Mouse (Mus musculus) kidney, postnatal 25 days (tissue): ENCODE measurements around the gene Atp5e.

Source experiments
- DNase-seq, 2 experiments: peaks; one replicate each; pipeline ENCODE4 v3.0.0; 2021; ENCODE audit warnings: mixed read lengths in 2 of 2

Gene Atp5e

DNA sequence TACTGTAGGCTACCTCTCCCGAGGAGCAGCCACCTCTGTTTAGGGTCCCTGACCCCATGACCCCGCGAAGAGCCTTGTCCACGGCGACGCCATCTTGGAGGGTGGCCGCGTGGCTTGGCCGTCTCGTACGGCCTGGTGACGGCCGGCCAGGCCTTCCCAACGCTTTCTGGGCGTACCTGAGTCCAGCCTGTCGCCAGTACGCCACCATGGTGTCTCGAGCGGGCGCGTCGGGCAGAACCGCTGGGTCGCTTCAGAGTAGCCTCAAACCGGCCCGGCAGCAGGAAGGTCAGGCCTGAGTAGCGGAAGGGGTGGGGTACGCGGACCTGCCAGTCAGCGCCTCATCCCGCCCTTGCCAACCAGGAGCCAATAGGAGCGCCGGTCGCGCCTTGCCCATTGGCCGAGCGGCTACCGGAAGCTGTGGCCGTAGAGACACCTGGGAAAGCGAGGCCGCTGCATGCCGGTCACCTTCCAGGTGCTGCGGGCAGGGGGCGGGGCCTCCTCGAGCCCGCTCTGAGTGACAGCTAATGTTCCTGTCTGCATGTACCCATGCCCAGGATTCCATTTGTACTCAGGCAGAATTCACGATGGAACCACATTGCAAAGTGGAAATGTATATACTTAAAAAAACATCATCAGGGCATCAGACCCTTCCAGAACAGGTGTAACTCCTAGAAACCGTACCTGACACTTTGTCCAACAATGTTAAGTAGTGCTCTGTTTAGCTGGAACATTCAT, at the start of gene Atp5e:
Gene Atp5e, minus strand, starts transcription at position 317 of the 735 bp plus-strand sequence.
- DNase-seq: peak; percentile 97 to 99

DNA sequence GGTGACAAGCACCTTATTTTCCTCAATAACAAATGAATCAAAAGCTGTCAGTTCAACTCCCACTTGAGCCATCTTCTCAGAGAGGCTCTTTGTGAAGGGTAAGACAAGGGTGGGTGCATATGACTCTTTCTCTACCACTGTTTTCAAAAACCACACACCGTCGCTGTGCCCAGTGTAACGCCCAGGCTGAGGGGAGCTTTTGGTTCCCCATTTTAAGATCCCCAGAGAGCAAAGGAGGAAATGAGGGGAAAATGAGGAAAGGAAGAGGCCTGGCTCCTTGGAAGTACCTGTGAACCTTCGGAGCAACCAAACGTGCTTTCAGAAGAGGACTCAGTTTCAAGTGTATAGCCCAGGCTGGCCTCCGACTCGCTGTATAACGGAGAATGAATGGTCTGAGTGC, 45.9 kb upstream of the Atp5e start:
- no peak for DNase-seq

DNA sequence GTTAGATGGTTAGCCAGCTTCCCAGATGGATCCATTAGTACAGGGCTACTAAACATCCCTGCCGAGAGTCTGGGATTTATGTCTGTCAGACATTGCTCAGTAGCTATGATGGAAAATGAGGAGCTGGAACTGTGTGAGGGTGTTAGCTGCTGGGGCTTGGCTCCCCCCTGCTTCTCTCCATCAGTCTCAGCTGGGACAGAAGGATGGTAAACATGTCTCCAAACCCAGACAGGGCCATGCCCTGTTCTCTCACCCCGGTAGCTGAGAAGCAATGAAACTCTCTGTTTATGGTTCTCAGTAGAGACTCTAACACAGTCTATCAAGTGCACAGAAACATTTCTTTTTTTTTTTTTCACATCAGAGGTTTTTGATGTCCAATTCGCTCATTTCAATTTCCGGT, 44.1 kb upstream of the Atp5e start:
- DNase-seq: no peak

DNA sequence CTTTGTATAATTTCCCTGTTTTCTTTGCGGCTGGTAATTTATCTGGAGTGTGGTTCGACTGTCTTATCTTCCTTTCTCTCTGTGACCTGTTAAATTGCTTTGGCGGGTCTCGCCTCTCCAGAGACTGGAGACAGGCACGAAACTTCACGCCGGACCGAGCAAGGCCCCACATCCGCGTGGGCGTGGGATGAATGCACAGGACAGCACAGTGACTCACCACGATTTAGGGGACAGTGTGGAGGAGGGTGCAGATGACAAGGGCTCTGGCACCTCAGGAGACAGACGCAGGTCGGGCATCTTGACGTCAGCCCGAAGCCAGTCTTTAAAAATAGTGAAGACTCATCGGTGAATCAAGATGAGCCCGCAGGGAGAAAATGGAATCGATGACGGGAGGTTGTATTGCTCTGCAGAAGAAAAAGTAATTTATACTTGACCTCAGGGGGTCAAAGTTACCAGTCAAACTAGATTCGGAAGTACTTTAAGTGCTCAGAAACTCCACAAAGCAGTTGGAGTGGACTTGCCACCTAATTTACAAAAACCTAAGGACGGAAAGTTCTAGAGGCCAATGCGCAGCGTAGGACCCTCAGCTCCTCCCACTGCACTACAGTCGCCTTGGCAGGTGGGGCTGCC, 39.0 kb upstream of the Atp5e start:
- DNase-seq: no peak

DNA sequence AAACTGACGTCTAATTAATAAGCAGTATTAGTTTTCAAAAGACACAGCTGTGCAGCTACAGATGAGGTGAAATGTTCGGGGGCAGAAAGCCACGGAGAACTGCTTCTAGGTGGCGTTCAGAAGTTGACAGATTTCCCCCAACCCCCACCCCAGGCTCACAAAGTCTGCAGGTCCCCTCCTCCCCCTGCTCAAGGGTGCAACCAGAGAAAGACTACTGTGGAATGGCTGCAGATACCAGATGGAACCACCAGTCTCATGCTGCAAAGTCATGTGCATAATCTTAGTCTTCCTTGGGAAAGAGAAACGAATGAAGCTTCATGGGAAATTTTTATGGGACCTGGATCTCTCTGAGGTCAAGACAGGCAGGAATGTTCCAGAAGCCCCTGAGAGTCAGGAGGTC, 38.4 kb upstream of the Atp5e start:
- no peak for DNase-seq

DNA sequence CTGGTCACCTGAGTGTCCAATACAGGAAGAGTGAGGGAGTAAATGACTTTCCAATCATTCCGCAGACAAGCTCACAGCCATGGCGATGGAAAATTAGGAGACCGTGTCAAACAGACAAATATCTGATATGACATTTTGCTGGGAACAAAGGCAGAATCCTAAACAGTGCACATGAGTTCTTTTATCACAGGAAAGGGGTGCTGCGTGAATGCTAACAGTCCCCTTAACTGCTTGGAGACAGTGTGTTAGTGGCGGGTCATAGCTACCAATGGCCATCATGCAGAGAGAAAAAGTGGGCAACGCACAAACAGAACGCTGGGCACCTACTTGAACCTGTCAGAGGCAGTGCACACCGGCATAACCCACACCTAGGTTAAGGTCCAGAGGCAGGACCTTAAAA, 37.6 kb upstream of the Atp5e start:
- no peak for DNase-seq

DNA sequence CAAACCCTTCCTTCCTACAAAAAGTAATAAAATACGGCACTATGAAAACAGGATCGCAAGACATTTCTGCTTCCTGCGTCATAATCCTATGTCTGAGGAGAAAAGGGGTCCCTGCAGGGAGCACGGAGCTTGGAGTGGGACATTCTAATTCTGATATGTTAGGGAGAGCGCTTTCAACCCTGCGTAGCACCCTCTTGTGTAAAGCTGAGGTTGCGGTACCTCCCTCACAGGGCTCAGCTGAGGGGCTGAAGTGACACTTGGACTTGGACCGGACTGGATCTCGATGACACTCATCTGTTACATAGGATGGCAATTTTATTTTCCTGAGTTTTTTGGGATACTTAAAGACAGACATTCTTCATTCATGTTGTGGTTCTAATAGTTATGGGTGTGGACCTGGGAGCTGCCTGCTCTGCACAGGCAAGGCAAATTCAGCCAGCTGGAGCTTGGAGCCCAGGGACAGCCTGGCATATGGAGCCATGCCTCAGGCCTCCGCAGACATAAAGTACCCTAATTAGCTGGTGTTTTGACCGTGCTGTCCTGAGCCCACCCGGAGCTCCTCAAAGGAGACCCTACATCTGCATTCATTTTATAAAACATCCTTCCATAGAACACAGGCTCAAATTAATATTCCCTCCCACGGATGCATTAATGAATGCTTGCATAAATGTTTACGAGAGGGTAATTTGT, 37.1 kb upstream of the Atp5e start:
- DNase-seq: no peak

DNA sequence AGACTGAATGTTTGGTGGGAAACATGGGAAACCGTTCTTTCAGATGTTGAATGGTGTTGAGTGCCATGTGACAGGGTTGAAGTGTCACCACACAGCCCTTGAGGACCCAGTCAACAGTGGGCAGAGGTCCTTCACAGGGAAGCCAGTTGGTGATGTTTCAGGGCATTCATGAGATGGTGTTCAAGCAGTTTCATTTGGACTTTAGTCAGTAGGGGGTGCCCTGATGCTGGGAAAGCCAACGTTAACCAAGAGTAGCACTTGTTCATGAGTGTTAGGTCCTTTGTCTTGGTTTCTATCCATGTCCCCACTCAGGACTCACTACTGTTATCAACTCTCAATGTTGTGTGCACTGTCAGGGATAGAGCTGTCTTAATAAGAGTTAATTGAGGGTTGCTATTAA, 29.0 kb upstream of the Atp5e start:
- peak in 1 of 2 experiments; percentile 21 for DNase-seq

DNA sequence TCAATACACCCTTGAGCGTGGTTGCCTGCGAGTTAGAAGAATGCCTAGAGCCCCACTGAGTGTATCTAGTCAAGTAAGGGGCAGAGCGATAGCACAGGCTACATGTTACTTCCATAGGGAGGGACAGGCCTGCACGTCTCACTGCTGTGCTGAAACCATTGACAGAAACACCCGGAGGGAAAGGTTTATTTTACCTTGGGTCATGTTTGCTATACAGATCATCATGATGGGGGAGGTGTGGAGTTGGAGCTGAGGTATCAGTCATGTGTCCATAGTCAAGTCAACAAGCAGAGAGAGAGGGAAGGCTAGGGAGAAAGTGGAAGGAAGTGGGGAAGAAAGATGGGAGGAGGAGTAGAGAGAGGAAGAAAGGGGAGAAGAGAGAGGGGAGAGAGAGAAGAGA, 23.1 kb upstream of the Atp5e start:
- DNase-seq: no peak

DNA sequence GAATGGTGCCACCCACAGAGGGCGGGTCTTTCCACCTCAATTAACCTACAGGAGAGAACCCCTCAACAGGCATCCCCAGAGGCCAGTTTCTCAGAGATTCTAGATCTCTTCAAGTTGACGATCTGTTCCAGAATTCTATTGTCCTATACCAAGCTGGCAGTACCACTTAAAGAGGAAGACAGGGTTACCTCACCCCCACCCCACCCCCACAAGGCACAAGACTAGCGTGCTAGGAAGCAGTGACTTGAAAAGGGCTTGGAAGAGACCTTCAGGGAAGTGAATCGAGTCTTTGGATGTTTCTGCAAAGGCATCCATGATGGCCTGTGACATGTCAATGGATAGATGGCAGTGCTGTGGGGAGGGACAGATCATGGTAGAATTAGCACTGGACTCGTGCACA, 14.8 kb upstream of the Atp5e start:
- no peak for DNase-seq

DNA sequence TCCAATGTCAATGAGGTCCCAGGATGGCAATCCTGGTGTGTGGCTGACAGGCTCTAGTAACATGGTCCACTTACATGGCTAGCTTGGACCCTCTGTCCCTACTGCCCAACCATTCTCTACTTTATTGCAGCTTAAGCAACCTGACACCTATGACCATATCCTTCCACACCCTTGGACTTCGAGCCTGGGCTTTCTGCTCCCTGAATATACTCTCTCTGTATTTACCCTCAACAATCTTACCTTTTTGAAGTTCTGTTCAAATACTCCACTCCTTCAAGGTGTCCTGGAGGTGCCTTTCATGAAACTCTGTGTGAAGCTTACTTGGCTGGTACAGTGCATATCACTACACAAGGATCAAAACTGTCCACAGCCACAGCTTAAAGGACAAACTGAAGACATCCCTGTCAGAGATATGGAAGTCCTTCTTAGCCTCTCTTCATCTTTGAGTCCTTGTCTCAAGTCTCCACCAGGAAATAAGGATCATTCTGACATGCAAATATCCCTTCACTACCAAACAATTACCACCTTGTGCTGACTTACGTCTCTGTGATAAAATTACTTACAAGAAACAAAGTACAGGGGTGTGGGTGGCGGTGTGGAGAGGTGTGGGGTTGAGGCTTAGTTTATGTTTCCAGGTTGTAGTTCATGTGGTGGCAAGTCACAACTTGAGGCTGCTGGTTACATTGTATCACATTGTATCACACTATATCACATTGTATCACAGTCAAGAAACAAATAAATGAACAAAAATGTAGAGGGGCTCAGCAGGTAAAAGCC, 13.8 kb upstream of the Atp5e start:
- DNase-seq: no peak

DNA sequence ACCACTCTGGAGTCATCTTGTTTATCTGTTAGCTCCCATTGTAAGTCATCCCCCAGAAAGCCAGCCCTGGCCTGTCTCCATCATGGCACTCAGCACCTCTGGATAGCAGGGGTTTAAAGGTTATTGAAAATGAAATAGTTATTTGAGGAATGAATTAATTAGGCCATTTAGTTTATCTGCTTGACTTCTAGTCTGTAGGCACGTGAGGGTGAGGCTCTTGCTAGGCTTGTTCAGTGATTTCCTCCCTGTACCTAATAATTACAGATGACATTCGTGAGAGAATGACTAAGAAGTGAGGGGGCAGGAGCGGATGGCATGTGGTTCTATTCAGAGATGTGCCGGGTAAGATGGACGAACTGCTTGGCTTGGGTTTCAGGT, 9.6 kb upstream of the Atp5e start:
- no peak for DNase-seq

DNA sequence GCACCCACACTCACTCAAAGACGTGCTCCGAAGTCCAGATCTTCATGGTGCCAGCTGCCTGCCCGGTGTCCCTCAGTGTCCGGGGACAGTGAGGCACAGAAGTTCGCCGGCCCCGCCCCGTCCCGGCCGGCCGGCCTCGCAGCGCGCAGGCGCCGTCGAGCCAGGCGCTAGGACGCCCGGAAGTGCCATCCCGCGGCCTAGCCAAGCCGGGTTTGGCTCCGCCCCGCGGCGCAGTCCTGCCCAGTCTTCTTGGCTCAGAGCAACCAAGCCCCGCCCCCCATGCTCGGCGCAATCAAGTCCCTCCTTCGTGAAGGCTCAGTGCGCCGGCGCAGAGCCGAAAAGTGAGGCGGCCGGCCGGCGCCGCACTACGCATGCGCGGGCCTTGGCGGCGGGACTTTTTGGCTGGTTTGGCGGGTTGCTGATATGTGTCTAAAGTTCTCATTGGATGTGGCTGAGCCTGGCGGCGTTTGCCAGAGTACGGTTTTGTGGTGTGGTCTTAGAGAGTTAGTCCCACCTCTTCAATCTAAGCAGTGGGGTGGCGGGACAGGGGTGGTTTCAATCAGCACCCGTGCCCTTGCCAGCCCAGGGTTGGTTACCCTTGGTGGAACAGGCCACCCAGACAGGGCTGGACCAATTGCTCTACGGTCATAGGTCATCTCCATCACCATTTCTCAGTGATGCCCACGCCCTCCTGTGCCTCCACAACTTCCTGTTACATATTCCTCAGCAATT, 9.1 kb upstream of the Atp5e start, which contains the start of gene Prelid3b:
Gene Prelid3b, minus strand, starts transcription at position 264 of the 732 bp plus-strand sequence.
- peak; percentile 100 for DNase-seq

DNA sequence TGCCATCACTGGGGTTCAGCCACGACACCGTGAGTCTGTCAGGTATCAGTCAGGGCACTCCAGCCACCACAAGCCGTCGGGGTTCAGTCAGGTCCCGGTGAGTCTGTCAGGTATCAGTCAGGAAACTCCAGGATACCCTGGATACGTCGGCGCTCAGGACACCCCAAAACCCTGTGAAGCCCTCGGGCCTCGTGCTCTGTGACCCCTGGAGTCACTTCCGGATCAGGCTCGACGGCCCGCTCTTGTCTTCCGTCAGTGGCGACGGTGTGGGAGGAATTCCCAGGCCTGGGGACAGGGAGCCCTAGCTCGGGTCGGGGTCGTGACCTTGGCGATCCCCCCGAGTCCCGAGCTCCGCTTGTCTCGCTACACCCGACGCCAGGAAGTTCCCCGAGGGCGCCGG, 8.5 kb upstream of the Atp5e start:
- DNase-seq: no peak

DNA sequence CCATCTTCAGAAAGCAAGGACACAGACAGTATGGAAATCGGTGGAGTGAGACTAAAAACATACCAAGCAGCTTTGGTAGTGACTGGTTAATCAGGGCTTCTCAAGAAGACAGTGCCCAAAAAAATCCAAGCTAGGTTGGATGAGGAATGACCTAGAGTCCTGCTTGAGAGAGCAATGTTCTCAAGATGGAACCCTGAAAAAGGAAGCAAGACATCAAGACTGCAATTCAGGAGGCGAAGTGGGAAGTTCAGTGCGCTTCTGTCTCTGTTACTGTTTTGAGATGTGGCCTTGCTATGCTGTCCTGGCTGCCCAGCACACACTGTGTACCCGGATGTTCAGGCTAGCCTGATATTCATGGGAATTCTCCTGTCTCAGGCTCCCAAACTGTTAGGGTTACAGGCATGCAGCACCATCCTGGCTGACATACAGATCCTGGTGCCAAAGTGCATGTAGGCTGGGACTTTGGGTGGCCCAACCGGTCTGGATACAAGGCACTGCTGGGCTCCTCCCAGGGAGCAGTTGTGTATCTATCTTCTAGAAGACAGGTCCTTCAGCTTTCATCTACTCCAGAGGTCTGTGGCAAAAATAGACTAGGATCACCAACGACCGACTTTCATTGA, 7.0 kb upstream of the Atp5e start:
- DNase-seq: no peak

DNA sequence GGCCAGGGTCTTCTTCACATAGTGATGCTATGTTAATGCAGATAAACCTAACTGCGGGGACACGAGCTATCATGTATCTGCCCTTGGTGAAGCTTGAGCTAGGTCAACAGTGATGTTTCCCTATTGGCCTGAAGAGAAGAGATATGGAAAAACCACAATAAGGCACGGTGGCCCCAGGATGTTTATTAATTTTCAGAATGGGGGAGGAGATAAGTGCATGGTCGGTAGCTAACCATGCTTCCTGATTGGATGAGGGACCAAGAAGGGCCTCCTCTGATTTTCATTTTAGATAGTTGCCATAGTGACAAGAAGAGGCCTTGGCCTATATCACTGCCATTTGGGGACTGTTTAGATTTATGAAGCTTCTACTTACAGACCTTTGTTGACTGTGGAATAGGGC, 6.4 kb upstream of the Atp5e start:
- no peak for DNase-seq

DNA sequence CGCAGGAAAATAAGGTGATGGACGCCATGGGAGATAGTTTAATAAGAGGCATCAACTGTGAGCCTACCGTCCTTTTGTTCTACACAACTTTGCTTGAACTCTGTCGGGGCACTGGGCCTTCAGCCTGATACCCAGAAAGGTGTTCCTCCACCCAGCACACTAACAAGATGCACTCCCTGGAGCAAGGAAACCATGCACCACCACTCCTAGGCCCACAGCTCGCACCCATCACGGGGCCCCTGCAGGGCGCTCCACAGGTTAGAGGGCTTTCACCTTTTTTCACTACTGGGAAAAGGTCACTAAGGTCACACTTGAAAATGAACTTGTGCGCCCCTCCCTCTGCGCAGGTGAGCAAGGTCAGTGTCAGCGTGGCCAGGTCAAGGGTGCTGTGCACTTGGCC, 535 bp downstream of the Atp5e start:
- DNase-seq: no peak

DNA sequence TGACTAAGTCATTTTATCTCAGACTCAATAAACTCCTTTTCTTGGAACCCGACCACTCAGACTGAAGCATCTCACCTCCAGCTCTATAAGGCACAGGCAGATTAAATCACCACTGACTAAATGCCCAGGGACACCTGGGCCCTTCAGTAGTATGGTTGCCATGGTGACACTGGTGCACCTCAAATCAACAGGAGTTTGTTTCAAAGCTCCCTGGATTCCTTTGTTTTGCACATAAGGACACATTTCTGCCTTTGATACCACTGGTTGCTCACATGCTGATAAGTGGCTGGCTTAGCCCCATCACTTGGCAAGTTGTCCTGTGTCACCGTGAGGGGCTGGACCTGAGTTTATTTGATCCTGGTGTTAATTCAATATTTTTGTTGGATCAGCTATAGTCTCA, 4.5 kb downstream of the Atp5e start:
- DNase-seq: no peak

DNA sequence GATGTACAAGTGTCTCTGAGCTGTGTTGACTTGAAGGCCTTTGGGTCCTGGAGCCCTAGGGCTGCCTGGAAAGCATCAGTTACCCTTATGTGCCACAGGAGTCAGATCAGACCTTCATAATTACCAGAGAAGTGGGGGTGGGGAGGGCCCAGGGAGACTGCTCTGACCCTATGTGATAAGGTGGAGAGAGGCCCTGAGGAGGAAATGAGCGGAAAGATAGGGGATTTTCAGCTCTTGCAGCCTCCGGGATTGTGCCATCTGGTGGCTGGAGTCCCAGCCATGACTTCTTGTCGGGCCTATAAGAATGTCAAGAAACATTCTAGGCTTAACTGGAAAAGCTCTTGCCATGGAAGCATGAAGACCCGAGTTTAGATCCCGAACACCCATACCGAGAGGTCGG, 10.2 kb downstream of the Atp5e start:
- DNase-seq: peak in 1 of 2 experiments; percentile 18

DNA sequence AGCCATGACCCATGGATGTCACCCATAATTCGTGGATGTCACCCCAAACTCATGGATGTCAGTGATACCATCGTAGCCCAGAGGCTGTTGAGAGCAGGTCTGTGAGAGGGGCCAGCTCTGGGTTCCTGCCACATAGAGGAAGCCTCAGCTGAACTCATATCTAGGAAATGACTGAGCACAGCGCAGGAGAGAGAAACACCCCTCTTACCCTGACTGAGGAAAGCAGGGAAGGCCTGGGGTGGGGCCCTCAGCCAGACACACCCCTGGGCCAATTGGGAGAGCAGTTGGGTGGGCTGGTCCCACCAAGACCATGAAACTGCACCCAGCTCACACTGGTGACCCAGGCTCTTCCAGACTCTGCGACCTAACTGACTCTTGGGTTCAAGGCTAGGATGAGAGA, 13.6 kb downstream of the Atp5e start, which contains the start of gene Tubb1:
Gene Tubb1, plus strand, starts transcription at position 343 of the 400 bp plus-strand sequence.
- DNase-seq: no peak

DNA sequence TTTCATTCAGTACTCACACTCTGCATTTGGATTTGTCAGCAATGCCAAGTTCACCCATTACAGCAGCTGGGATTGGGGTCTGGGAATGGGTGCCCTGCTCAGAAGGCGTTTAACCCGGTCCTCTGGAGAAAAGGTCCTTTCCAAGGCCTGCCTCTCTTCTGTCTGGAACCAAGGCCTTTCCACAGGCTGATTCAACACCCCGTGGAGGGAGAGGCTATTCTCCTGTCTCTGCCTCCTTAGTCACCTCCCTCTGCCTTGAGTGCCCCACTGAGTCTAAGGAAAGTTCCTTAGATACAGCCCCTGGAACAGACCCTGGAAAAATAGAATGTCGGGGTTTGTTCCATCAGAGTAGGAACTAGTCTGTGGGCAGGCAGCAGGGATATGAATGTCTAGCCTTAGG, 15.5 kb downstream of the Atp5e start:
- DNase-seq: no peak

DNA sequence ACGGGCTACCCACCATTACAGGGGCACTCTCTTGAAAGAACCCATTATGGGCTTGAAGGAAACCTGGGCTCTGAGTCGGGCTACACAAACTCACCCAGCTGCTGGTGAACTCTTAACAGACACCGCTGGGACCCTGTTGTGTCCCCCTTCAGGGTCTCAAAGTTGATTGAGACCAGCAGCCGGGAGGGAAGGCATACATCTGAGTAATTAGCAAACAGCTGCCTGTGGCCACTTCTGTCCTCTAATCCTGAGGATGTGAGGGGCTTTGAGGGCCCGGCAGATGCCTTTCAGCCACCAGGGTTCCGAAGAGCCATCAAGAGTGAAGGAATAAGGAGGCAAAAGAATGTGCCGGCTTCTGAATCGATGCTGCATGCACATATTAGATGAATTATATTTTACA, 17.0 kb downstream of the Atp5e start:
- peak in 1 of 2 experiments; percentile 13 for DNase-seq
